Mouse (Mus musculus) induced T-regulatory cell, adult 2 months (primary cell): ENCODE measurements at regions not wholly inside any gene's neighbourhood (a gene's known extent, or its start where the extent isn't known, plus 50 kb on each side); places are given as distances from the start of the nearest gene placed in this dataset.

ENCODE experiments used
- DNase-seq: peaks from one replicate; pipeline ENCODE4 v3.0.0-alpha.2; 2012; ENCODE audit warnings: low read depth

DNA sequence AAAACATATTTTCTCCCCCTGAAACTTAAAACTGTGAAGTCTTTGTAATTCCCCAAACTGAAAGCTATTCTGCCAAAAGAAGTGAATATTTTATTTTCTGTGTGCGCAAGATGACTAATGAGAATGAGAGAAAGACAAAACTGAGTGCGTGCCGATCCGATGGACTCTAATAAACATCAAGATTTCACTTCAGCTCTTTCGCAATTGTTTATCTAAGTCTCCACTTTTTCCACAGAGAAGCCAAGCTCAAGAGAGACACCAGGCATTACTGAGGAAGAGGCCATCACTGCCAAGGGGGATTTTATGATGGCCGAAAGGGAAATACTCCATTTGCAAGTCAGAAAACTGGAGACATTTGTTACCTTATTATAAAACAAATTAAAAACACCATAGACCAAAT lies 55.0 kb upstream of the Uqcrfs1 start:
- no peak for DNase-seq

DNA sequence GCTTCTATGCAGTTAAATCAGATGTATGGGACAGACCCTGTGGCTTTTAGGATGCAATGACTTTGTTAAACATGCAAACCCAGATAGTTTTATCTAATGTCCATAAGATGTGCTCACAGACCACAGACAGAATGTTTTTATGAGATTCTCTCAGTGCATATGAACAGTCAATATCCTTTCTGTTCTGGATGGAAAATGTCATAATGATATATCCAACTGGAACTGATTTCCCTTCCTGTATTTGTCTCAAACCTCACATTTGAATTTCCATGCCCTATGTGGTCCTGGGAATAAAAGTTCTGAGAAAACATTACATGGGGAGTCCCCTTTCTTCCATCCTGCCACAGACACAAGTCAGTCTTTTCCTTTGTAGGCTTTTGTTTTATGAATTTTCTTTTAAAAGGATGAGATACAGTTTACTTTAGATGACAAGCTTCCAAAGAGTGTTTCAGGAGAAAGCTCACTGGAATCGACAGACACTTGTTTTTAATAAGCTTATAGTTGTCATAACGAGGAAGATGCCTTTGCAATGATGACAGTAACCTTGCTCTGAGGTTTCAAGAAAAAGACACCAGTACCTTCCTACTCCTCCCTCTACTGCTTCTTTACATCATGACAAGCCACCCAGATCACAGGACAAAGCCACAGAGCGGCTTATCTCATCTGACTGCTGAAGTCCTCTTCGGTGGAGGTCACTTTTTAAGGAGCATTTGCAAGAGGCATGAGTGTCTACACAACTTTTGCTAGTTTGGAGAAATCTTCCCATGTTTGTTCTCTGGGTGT lies 55.7 kb upstream of the Uqcrfs1 start:
- DNase-seq: no peak

DNA sequence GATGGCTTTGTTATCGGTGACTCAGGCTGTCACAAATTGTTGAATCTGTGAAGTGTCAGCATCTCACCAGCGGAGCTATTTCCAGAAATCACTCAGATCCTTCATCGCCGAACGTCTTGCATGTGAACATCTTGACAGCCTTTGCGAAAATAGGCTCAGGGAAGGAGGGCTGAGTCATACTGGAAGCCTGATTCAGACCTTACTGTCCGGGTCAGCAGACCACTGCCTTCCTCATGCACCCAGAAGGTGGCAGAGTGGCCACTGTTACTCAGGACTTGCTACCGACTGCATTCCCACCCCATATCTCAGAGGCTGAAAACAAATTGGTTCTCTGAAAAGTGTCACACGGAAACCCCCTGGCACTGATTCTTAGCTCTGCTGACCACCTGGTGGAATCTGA lies 55.9 kb upstream of the Dusp22 start:
- DNase-seq: peak; percentile 42

DNA sequence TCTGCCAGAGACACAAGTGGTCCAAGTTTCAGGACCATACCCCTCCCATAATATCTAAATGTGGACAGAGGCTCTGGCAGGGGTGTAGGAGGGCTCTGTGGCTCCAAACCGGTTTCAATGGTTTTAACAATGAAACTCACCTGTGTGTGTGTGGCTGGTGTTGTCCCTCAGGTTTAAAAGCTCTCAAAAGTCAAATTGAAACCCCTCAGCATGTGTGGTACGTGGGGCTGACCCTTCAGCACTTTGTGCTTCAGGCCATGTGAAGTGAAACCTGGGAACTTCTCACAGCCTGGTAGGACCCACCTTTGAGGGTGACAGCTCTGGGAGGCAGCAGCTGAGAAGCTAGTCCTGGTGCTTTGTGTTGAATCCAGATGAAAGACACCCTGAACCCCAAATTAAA lies 52.5 kb upstream of the Dusp22 start:
- DNase-seq: no peak

DNA sequence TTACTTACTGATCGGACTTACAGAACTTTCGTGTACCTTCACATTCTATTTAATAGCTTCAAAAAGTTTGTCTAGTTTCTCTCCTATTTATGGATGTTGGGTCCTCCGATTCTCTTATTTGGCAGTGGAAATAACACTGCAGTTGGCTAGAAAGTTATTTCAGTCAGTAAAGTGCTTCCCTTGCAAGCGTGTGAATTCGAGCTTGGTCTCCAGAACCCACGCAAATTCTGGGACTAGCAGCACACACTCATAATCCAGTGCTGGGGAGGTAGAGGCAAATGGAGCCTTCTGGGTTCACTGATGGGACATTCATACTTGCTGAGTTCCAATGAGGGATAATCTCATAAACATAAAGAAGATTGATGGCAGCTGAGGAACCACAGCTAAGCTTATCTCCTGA lies 51.9 kb upstream of the Dusp22 start:
- no peak for DNase-seq

DNA sequence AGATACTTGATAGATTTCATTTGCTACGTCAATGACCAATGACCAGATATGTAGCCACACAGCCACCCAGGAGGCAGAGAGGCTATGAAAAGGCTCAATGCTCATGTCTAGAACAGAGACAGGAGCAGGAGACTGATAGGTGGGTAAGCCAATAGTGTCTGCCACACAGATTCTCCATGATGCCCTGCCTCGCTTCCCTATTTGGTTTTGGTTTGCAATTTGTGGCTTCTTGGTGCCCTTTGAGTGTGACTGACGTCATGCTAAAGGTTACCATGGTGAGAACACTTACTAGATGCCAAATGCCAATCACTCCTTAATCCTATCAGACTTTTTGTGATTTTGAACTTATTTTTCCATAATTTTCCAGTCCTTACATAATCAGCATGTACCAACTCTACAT lies 50.0 kb upstream of the Dusp22 start:
- DNase-seq: peak; percentile 55
